Mouse (Mus musculus): ENCODE results near the gene Ncapg. TPM values are rescaled to one million over a fixed set of nuclear protein-coding genes. Genes with fewer than 3 reads are reported as not detected.

Gene Ncapg
- total and polyA plus RNA-seq, 2 experiments, result 0.02 to 0.46 TPM

- H3K36me3 ChIP-seq (ENCODE audit: control insufficient read depth, insufficient read depth, low read length), result no peaks in the 10 kb centered on the region
- H3K79me2 ChIP-seq (ENCODE audit: control insufficient read depth, insufficient read depth, low read length), result no peaks in the 10 kb centered on the region
- DNase-seq (ENCODE audit: extremely low read depth, low read depth, low spot score), result no peak
Measured at GRCm38 (mm10) chr5:45679955-45680354, 10.2 kb downstream of the Ncapg start.

GRCm38 (mm10) chr5:45683388-45683787 is 13.7 kb downstream of the Ncapg start:
- H3K36me3 ChIP-seq (ENCODE audit: control insufficient read depth, insufficient read depth, low read length), result no peaks in the 10 kb centered on the region
- H3K27ac ChIP-seq (replicated peaks; ENCODE audit: insufficient read depth, low read depth, low read length), result no peak overlapping the region
- H3K4me3 ChIP-seq (ENCODE audit: insufficient read depth, low read depth, low read length), result no peak overlapping the region
- DNase-seq (ENCODE audit: extremely low read depth, low read depth, low spot score), result no peak
- H3K4me1 ChIP-seq (ENCODE audit: control insufficient read depth, insufficient read depth, low read length), result no peaks in the 10 kb centered on the region
- TF ChIP-seq CTCF (IDR thresholded peaks at IDR 0.05; ENCODE audit: low read depth, low read length) (no peak), POLR2A (IDR thresholded peaks at IDR 0.05; ENCODE audit: extremely low read depth, insufficient read depth, low read length) (no peak)
- no peaks in the 10 kb centered on the region for H3K27me3 ChIP-seq (ENCODE audit: control insufficient read depth, insufficient read depth, low read length)
- H3K79me2 ChIP-seq (ENCODE audit: control insufficient read depth, insufficient read depth, low read length), result no peaks in the 10 kb centered on the region
- WGBS, result 97% methylated on average over 1 of the region's 1 CpGs
- H3K9ac ChIP-seq (ENCODE audit: low read depth, low read length), result no peak overlapping the region

More at GRCm38 (mm10) chr5:45679955-45680354, 10.2 kb downstream of the Ncapg start:
- Histone ChIP-seq H3K27ac (replicated peaks; ENCODE audit: insufficient read depth, low read depth, low read length) (no peak overlapping the region), H3K4me3 (ENCODE audit: insufficient read depth, low read depth, low read length) (no peak overlapping the region), H3K9ac (ENCODE audit: low read depth, low read length) (no peak overlapping the region), H3K4me1 (ENCODE audit: control insufficient read depth, insufficient read depth, low read length) (no peaks in the 10 kb centered on the region), H3K27me3 (ENCODE audit: control insufficient read depth, insufficient read depth, low read length) (no peaks in the 10 kb centered on the region)
- no peak for TF ChIP-seq CTCF (IDR thresholded peaks at IDR 0.05; ENCODE audit: low read depth, low read length)
- no peak for TF ChIP-seq POLR2A (IDR thresholded peaks at IDR 0.05; ENCODE audit: extremely low read depth, insufficient read depth, low read length)

- TF ChIP-seq CTCF (IDR thresholded peaks at IDR 0.05; ENCODE audit: low read depth, low read length) (no peak), POLR2A (IDR thresholded peaks at IDR 0.05; ENCODE audit: extremely low read depth, insufficient read depth, low read length) (no peak)
- Histone ChIP-seq H3K36me3 (ENCODE audit: control insufficient read depth, insufficient read depth, low read length) (no peaks in the 10 kb centered on the region), H3K4me1 (ENCODE audit: control insufficient read depth, insufficient read depth, low read length) (no peaks in the 10 kb centered on the region), H3K9ac (ENCODE audit: low read depth, low read length) (no peak overlapping the region), H3K4me3 (ENCODE audit: insufficient read depth, low read depth, low read length) (no peak overlapping the region), H3K79me2 (ENCODE audit: control insufficient read depth, insufficient read depth, low read length) (no peaks in the 10 kb centered on the region), H3K27ac (replicated peaks; ENCODE audit: insufficient read depth, low read depth, low read length) (no peak overlapping the region), H3K27me3 (ENCODE audit: control insufficient read depth, insufficient read depth, low read length) (no peaks in the 10 kb centered on the region)
- 95% methylated on average over 2 of the region's 2 CpGs for WGBS
- no peak for DNase-seq (ENCODE audit: extremely low read depth, low read depth, low spot score)
Measured at GRCm38 (mm10) chr5:45685243-45685642, 15.5 kb downstream of the Ncapg start.

GRCm38 (mm10) chr5:45686223-45686622 is 16.5 kb downstream of the Ncapg start:
- DNase-seq (ENCODE audit: extremely low read depth, low read depth, low spot score), result no peak
- 97% methylated on average over 3 of the region's 3 CpGs for WGBS
- Histone ChIP-seq H3K4me1 (ENCODE audit: control insufficient read depth, insufficient read depth, low read length) (no peaks in the 10 kb centered on the region), H3K27ac (replicated peaks; ENCODE audit: insufficient read depth, low read depth, low read length) (no peak overlapping the region), H3K79me2 (ENCODE audit: control insufficient read depth, insufficient read depth, low read length) (no peaks in the 10 kb centered on the region), H3K27me3 (ENCODE audit: control insufficient read depth, insufficient read depth, low read length) (no peaks in the 10 kb centered on the region), H3K4me3 (ENCODE audit: insufficient read depth, low read depth, low read length) (no peak overlapping the region), H3K36me3 (ENCODE audit: control insufficient read depth, insufficient read depth, low read length) (no peaks in the 10 kb centered on the region), H3K9ac (ENCODE audit: low read depth, low read length) (no peak overlapping the region)
- no peak for TF ChIP-seq POLR2A (IDR thresholded peaks at IDR 0.05; ENCODE audit: extremely low read depth, insufficient read depth, low read length)
- no peak for TF ChIP-seq CTCF (IDR thresholded peaks at IDR 0.05; ENCODE audit: low read depth, low read length)

GRCm38 (mm10) chr5:45689152-45689551 is 19.4 kb downstream of the Ncapg start:
- no peaks in the 10 kb centered on the region for H3K36me3 ChIP-seq (ENCODE audit: control insufficient read depth, insufficient read depth, low read length)
- no peaks in the 10 kb centered on the region for H3K79me2 ChIP-seq (ENCODE audit: control insufficient read depth, insufficient read depth, low read length)
- H3K27me3 ChIP-seq (ENCODE audit: control insufficient read depth, insufficient read depth, low read length), result no peaks in the 10 kb centered on the region

GRCm38 (mm10) chr5:45690802-45691201 is 21.1 kb downstream of the Ncapg start:
- Histone ChIP-seq H3K9ac (ENCODE audit: low read depth, low read length) (no peak overlapping the region), H3K4me3 (ENCODE audit: insufficient read depth, low read depth, low read length) (no peak overlapping the region), H3K4me1 (ENCODE audit: control insufficient read depth, insufficient read depth, low read length) (no peaks in the 10 kb centered on the region), H3K27ac (replicated peaks; ENCODE audit: insufficient read depth, low read depth, low read length) (no peak overlapping the region), H3K36me3 (ENCODE audit: control insufficient read depth, insufficient read depth, low read length) (no peaks in the 10 kb centered on the region), H3K27me3 (ENCODE audit: control insufficient read depth, insufficient read depth, low read length) (no peaks in the 10 kb centered on the region), H3K79me2 (ENCODE audit: control insufficient read depth, insufficient read depth, low read length) (no peaks in the 10 kb centered on the region)
- no peak for DNase-seq (ENCODE audit: extremely low read depth, low read depth, low spot score)
- TF ChIP-seq POLR2A (IDR thresholded peaks at IDR 0.05; ENCODE audit: extremely low read depth, insufficient read depth, low read length) (no peak), CTCF (IDR thresholded peaks at IDR 0.05; ENCODE audit: low read depth, low read length) (no peak)
- 86% methylated on average over 2 of the region's 2 CpGs for WGBS

More at GRCm38 (mm10) chr5:45689152-45689551, 19.4 kb downstream of the Ncapg start:
- Histone ChIP-seq H3K4me1 (ENCODE audit: control insufficient read depth, insufficient read depth, low read length) (no peaks in the 10 kb centered on the region), H3K4me3 (ENCODE audit: insufficient read depth, low read depth, low read length) (no peak overlapping the region), H3K9ac (ENCODE audit: low read depth, low read length) (no peak overlapping the region), H3K27ac (replicated peaks; ENCODE audit: insufficient read depth, low read depth, low read length) (no peak overlapping the region)
- WGBS, result 86% methylated on average over 4 of the region's 4 CpGs
- TF ChIP-seq POLR2A (IDR thresholded peaks at IDR 0.05; ENCODE audit: extremely low read depth, insufficient read depth, low read length), result no peak
- no peak for TF ChIP-seq CTCF (IDR thresholded peaks at IDR 0.05; ENCODE audit: low read depth, low read length)
- no peak for DNase-seq (ENCODE audit: extremely low read depth, low read depth, low spot score)

Measured in liver, adult 2 months (tissue).